Mouse (Mus musculus) C2C12 (cell line): ENCODE data around the gene Slc4a4.

Experiments
- CTCF ChIP-seq: IDR thresholded peaks from one replicate; pipeline ENCODE4 v1.5.1; 2011; ENCODE audit not compliant: control insufficient read depth, insufficient read depth, insufficient read length
- MAX ChIP-seq: IDR thresholded peaks from one replicate; pipeline ENCODE4 v1.6.1; 2011; ENCODE audit warnings: mild to moderate bottlenecking, control low read depth
- MYOD1 ChIP-seq: IDR thresholded peaks from one replicate; pipeline ENCODE4 v1.6.1; 2011; ENCODE audit warnings: low read depth; ENCODE audit not compliant: control insufficient read depth, insufficient read length
- MYOG ChIP-seq: IDR thresholded peaks from one replicate; pipeline ENCODE4 v1.6.1; 2011; ENCODE audit not compliant: control insufficient read depth, insufficient read length; ENCODE audit errors: extremely low read depth
- USF1 ChIP-seq: IDR thresholded peaks from one replicate; pipeline ENCODE4 v1.6.1; 2011; ENCODE audit warnings: low read depth, mild to moderate bottlenecking, control low read depth, moderate library complexity

DNA sequence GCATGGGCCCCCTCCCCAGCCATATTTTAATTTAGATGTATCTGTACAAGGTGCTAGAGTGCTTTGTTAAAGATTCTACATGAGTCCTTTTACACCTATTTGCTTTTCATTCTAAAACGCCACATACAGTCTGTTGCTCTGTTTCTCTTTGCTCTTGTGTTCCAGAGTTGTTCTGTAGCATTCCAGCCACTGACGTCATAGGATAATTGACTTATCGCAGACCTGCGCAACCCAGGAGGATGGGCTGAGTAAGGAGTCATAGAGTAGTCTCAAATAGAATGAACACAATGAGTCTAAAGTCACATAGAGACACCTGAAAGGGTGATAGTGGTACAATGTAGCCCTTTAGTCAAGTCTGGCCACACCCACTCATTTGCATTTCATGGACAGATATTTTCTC, 28.8 kb upstream of the Slc4a4 start:
- TF ChIP-seq CTCF: no peak
- no peak for TF ChIP-seq USF1
- TF ChIP-seq MYOD1: no peak
- no peak for TF ChIP-seq MYOG
- TF ChIP-seq MAX: no peak
